Mouse (Mus musculus) lung, postnatal 0 days (tissue): Measurements from ENCODE around the gene Atp2c2.

Experiments used
- CTCF ChIP-seq: IDR thresholded peaks from 2 replicates; pipeline ENCODE4 v1.5.1; 2016; ENCODE audit warnings: antibody characterized with exemption, mild to moderate bottlenecking
- EP300 ChIP-seq: IDR thresholded peaks from 2 replicates; pipeline ENCODE4 v1.6.1; 2016; ENCODE audit warnings: antibody characterized with exemption, mild to moderate bottlenecking, control low read depth

DNA sequence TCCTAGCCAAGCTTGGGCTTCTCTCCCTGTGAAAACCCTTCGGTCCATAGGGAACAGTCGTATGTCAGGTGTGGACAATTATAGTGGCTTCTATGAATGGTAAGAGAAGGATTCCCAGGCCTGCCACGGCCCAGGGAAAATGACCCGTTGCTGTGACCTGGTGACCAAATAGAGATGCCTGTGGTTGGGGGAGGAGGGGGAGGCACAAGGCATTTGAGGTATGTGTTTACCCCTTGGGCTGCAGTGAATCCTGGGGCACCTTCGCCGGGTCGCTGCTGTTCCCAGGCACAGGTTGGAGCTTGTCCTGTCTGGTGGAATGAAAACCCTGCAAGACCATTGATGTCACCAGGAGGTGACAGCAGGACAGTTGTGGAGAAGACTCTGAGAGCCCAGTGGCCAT is 5.1 kb upstream of the Atp2c2 start:
- TF ChIP-seq EP300 (no peak), CTCF (no peak)
